Mouse (Mus musculus): ENCODE results near the gene Dgkh.

The Dgkh gene

DNA sequence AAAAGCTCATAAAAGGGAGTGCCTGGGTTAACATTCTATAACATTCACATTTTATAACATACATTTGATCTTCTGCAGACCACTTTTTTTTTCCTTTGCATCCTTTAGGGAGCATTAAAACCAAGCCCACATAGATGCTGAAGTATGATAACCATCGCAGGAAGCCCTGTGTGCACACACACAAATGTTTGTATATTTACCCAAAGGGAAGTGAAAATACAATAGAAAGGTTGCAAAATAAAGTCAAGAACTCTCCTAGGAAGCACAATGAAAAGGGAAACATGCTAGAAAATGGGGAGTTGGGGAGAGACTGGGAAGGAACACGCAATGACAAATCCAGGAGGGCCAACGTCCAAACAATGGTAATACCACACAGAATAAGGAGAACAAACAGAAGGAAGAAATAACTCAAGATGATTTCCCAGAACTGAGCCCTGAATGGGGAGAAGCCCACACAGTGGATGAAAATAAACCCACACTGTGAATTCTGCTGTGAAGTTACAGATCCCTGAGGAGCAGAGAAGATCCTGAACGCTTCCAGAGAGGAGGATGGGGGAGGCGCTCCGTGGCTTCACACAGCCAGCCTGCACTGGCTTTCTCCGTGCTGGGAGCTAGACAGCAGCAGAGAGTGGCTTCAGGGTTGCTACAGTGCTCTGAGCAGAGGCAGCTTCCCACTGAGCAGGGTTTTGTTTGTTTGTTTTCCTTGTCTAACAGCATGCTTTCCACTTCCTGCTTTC lies 54.6 kb downstream of the Dgkh start:
- DNase-seq (ENCODE audit: low read depth, low spot score): no peak

DNA sequence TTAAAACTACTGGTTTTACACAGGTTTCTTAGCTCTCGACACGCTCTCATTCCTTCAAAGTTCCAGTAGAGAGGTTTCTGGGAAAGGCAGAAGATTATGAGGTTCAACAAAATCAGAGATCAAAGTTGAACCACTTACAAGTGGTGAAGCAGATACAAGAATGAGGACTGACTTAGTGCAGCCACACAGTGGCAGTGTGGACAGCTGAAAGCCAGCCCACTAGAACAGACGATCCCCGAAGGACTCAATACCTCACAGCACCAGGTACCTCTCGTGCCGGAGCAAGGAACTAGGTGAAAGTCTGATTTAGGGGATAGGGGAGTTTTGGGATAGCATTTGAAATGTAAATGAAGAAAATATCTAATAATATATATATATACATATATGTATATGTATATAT lies 56.1 kb downstream of the Dgkh start:
- DNase-seq (ENCODE audit: low read depth, low spot score): no peak

- no peak for DNase-seq (ENCODE audit: low read depth, low spot score)
Measured at GRCm38 (mm10) chr14:78674606-78675005, 58.0 kb downstream of the Dgkh start.

GRCm38 (mm10) chr14:78669986-78670385 lies 62.6 kb downstream of the Dgkh start:
- no peak for DNase-seq (ENCODE audit: low read depth, low spot score)

GRCm38 (mm10) chr14:78668291-78668690 lies 64.3 kb downstream of the Dgkh start:
- peak; percentile 43 for DNase-seq (ENCODE audit: low read depth, low spot score)

- DNase-seq (ENCODE audit: low read depth, low spot score): no peak
Measured at GRCm38 (mm10) chr14:78667763-78668162, 64.8 kb downstream of the Dgkh start.

GRCm38 (mm10) chr14:78662641-78663040 lies 69.9 kb downstream of the Dgkh start:
- DNase-seq (ENCODE audit: low read depth, low spot score): no peak

GRCm38 (mm10) chr14:78661462-78661861 lies 71.1 kb downstream of the Dgkh start:
- no peak for DNase-seq (ENCODE audit: low read depth, low spot score)

- DNase-seq (ENCODE audit: low read depth, low spot score): no peak
Measured at GRCm38 (mm10) chr14:78658697-78659096, 73.9 kb downstream of the Dgkh start.

GRCm38 (mm10) chr14:78656832-78657626 lies 75.5 kb downstream of the Dgkh start:
- DNase-seq (ENCODE audit: low read depth, low spot score): no peak

GRCm38 (mm10) chr14:78654939-78655556 lies 77.5 kb downstream of the Dgkh start:
- no peak for DNase-seq (ENCODE audit: low read depth, low spot score)

GRCm38 (mm10) chr14:78654196-78654595 lies 78.4 kb downstream of the Dgkh start:
- DNase-seq (ENCODE audit: low read depth, low spot score): no peak

GRCm38 (mm10) chr14:78653333-78653732 lies 79.2 kb downstream of the Dgkh start:
- DNase-seq (ENCODE audit: low read depth, low spot score): no peak

DNA sequence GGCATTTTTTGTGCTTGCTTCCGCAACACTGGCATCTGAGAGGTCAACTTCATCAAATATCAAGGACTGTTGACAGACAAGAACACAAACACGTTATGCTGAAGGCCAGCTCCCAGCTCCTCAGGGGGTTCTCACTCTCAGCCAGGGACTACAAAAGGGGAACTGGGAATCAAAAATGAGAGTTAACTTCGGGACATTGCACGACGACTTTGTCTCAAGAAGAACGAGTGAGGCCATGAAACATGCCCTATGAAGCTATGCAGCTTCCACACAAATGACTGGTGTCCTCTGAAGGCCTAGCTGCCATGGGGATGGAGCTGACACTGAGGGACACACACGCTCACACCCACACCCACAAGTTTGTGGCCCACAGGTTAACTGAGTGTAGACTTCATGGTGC lies 80.9 kb downstream of the Dgkh start:
- no peak for DNase-seq (ENCODE audit: low read depth, low spot score)

- no peak for DNase-seq (ENCODE audit: low read depth, low spot score)
Measured at GRCm38 (mm10) chr14:78650379-78651095, 82.0 kb downstream of the Dgkh start.

GRCm38 (mm10) chr14:78649525-78650274 lies 82.9 kb downstream of the Dgkh start:
- DNase-seq (ENCODE audit: low read depth, low spot score): no peak

DNA sequence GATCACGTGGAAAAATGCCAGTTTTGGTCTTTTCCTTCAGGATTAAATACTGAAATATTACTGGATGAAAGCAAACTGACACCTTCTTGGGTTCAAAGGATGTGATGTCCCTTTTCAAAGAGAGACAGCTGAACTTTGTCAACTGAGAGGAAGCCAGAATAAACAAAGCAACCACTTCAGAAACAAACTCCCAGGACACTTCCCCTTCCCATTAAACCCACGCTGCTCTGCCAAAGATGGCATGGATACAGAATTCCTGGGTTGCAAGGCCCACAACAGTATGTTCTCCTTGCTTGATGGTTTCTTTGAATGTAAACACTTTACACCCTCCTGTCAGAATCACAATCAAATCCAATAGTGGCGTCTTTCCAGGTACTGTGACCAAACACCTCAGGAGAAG lies 87.0 kb downstream of the Dgkh start:
- no peak for DNase-seq (ENCODE audit: low read depth, low spot score)

DNA sequence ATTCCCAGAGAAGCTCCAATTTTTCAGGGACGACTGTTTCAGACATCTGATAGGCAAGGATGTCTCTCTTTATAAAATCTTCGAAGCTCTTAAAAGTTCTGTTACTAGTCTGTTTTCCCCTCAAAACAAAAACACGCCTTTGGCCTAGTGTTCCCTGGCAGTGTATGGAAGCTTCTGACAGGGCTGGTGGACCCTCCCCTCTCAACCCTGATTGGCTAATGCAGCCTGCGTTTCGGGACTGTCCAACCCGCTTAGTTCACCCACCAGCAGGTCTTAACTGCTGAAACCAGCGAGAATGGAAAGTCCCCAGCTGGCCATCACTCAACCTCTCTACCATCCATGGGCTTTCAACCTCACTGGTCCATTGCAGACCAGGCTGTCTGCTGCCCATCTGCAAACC lies 91.3 kb downstream of the Dgkh start:
- no peak for DNase-seq (ENCODE audit: low read depth, low spot score)

- DNase-seq (ENCODE audit: low read depth, low spot score): no peak
Measured at GRCm38 (mm10) chr14:78639691-78640090, 92.9 kb downstream of the Dgkh start.

DNA sequence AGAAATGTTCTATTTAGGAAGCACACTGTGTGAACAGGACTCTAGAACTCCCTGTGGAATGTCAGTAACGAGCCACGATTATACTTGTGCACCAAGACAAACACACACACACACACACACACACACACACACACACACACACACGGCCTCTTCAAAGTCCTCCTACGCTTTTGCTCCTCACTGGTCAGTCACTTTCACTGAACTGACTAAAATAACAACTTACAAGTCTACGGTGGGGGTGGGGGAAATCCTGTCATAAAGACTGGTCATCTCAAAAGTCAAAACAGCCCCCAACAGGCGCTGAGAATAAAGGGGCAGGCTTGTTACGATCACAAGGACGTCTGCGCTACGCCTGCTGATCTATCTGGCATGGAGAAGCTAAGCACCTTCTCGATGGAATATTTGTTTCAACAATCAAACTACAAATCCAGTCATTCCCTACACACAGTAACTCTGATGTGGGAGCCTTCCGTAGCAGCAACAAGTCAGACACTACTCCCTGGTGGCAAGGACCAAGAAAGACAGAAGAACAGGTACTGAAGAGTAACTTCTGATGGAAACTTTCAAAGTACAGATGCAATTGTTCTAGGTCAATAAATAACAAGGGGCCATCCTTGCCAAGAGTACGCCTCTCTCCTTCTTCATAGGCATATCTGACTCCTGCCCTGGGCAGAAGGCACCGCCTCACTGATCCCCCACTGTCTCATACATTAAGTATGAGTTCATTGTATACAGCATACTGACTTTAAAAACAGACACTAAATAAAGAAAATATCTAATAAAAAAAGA lies 96.8 kb downstream of the Dgkh start:
- DNase-seq (ENCODE audit: low read depth, low spot score): no peak
